Comparison of ENCODE assay signal across 12 mouse cellular contexts in genomic region chr12:90274621-90275236, GRCm38 (mm10).
DNase-seq lines count a peak whose midpoint lies in the region; ATAC-seq lines count a peak whose summit lies in the region.
"Had no signal": no experiment of that assay in that cellular context is flagged by ENCODE, and none has a peak within 500 bp of the region (broad histone marks: within the 10 kb centered on the region; RNA-seq: fewer than 3 reads in every experiment).

No protein-coding gene starts in this region.

- WGBS in hindbrain, embryonic 15.5 days, result 50% methylated on average over 7 of the region's 7 CpGs
- 71% methylated on average over 7 of the region's 7 CpGs for WGBS in hindbrain, embryonic 12.5 days
- WGBS in heart, embryonic 10.5 days, result 87% methylated on average over 7 of the region's 7 CpGs

- no peaks in the 10 kb centered on the region for H3K4me1 ChIP-seq in hindbrain, embryonic 15.5 days (replicated peaks)
- no peaks in the 10 kb centered on the region for H3K4me1 ChIP-seq in hindbrain, embryonic 12.5 days
- no peaks in the 10 kb centered on the region for H3K4me1 ChIP-seq in heart, embryonic 10.5 days
- H3K4me1 ChIP-seq: liver, embryonic 15.5 days; midbrain, embryonic 12.5 days had no signal

- H3K27me3 ChIP-seq in hindbrain, embryonic 15.5 days, result no peaks in the 10 kb centered on the region
- H3K27me3 ChIP-seq in hindbrain, embryonic 12.5 days, result no peaks in the 10 kb centered on the region
- H3K27me3 ChIP-seq in heart, embryonic 10.5 days (ENCODE audit: insufficient read depth, poor library complexity, severe bottlenecking), result no peaks in the 10 kb centered on the region
- H3K27me3 ChIP-seq: liver, embryonic 15.5 days; midbrain, embryonic 12.5 days had no signal

- peak; percentile 86 for ATAC-seq in hindbrain, embryonic 15.5 days (ENCODE audit: low FRiP score, low read depth)
- no peak for ATAC-seq in hindbrain, embryonic 12.5 days (ENCODE audit: low FRiP score)
- no peak for ATAC-seq in granulocyte monocyte progenitor cell, adult 5-6 weeks (replicated peaks; ENCODE audit: poor library complexity, severe bottlenecking)

- no peaks in the 10 kb centered on the region for H3K9me3 ChIP-seq in hindbrain, embryonic 15.5 days
- no peaks in the 10 kb centered on the region for H3K9me3 ChIP-seq in hindbrain, embryonic 12.5 days (replicated peaks)
- H3K9me3 ChIP-seq in heart, embryonic 10.5 days, result no peaks in the 10 kb centered on the region
- H3K9me3 ChIP-seq: liver, embryonic 15.5 days; midbrain, embryonic 12.5 days had no signal

- no peak overlapping the region for H3K4me2 ChIP-seq in hindbrain, embryonic 15.5 days
- H3K4me2 ChIP-seq in hindbrain, embryonic 12.5 days (replicated peaks), result no peak overlapping the region
- H3K4me2 ChIP-seq: liver, embryonic 15.5 days; midbrain, embryonic 12.5 days had no signal

- no peaks in the 10 kb centered on the region for H3K36me3 ChIP-seq in hindbrain, embryonic 15.5 days
- H3K36me3 ChIP-seq in hindbrain, embryonic 12.5 days, result no peaks in the 10 kb centered on the region
- H3K36me3 ChIP-seq in heart, embryonic 10.5 days, result no peaks in the 10 kb centered on the region
- H3K36me3 ChIP-seq: liver, embryonic 15.5 days; midbrain, embryonic 12.5 days had no signal

- peak; percentile 11 to 39 for DNase-seq in cerebellum, postnatal 14 days
- peak; percentile 48 to 59 for DNase-seq in layer of hippocampus, adult 8-10 months (ENCODE audit: low spot score in 2 of 2)
- peak; percentile 10 for DNase-seq in right cerebral cortex, postnatal 25 days
- DNase-seq in kidney, postnatal 4 days, result no peak
- no peak for DNase-seq in heart, embryonic 10.5 days (ENCODE audit: low spot score)
- DNase-seq: heart, postnatal 14 days; thymus, postnatal 14 days had no signal

- H3K9ac ChIP-seq in hindbrain, embryonic 15.5 days, result no peak overlapping the region
- H3K9ac ChIP-seq in hindbrain, embryonic 12.5 days, result no peak overlapping the region
- H3K9ac ChIP-seq: liver, embryonic 15.5 days; midbrain, embryonic 12.5 days had no signal

- no peak overlapping the region for H3K4me3 ChIP-seq in hindbrain, embryonic 15.5 days
- H3K4me3 ChIP-seq in hindbrain, embryonic 12.5 days, result no peak overlapping the region
- H3K4me3 ChIP-seq in heart, embryonic 10.5 days, result no peak overlapping the region
- H3K4me3 ChIP-seq: liver, embryonic 15.5 days; midbrain, embryonic 12.5 days had no signal

- no peak overlapping the region for H3K27ac ChIP-seq in hindbrain, embryonic 15.5 days (replicated peaks)
- no peak overlapping the region for H3K27ac ChIP-seq in hindbrain, embryonic 12.5 days
- no peak overlapping the region for H3K27ac ChIP-seq in heart, embryonic 10.5 days
- H3K27ac ChIP-seq: liver, embryonic 15.5 days; midbrain, embryonic 12.5 days had no signal

Comparison
In these comparisons a context has a peak if more than half of its experiments do, and no peak if none do; other contexts are left out.
1. DNase-seq: peak in cerebellum, postnatal 14 days (2 of 2), layer of hippocampus, adult 8-10 months (2 of 2) and right cerebral cortex, postnatal 25 days (single experiment); none in kidney, postnatal 4 days (0 of 2) and heart, embryonic 10.5 days (single experiment).